Mouse (Mus musculus) forebrain, postnatal 0 days (tissue): ENCODE data around the gene 1700011L22Rik. TPM values are rescaled to one million over a fixed set of nuclear protein-coding genes. Genes with fewer than 3 reads are reported as not detected.

ENCODE experiments used
- ATAC-seq: fragments of 200-750 bp; cut with Nextera tagmentation; 2 replicates; pipeline ENCODE4 v1.8.0; 2017; ENCODE audit warnings: mild to moderate bottlenecking, moderate library complexity
- DNase-seq: peaks from one replicate; pipeline ENCODE4 v3.0.0-alpha.2; 2015
- H3K27ac ChIP-seq: fragments of 300-500 bp; sonication (generic); 2 replicates; pipeline ENCODE4 v1.5.1; 2014; ENCODE audit warnings: low read depth, mild to moderate bottlenecking, antibody characterized with exemption, low read length, moderate library complexity, mixed read lengths
- H3K27me3 ChIP-seq: fragments of 300-500 bp; sonication (generic); 2 replicates; pipeline ENCODE4 v1.6.1; 2014; ENCODE audit warnings: mild to moderate bottlenecking, low read length, mixed read lengths; ENCODE audit not compliant: insufficient read depth
- H3K36me3 ChIP-seq: fragments of 300-500 bp; sonication (generic); 2 replicates; pipeline ENCODE4 v1.6.1; 2014; ENCODE audit warnings: mild to moderate bottlenecking, moderate library complexity; ENCODE audit not compliant: insufficient read depth
- H3K4me1 ChIP-seq: fragments of 300-500 bp; sonication (generic); 2 replicates; pipeline ENCODE4 v1.6.1; 2014; ENCODE audit warnings: antibody characterized with exemption; ENCODE audit not compliant: insufficient read depth
- H3K4me2 ChIP-seq: fragments of 300-500 bp; sonication (generic); 2 replicates; pipeline ENCODE4 v1.6.1; 2014; ENCODE audit warnings: low read depth, mild to moderate bottlenecking, moderate library complexity
- H3K4me3 ChIP-seq: fragments of 300-500 bp; sonication (generic); 2 replicates; pipeline ENCODE4 v1.5.1; 2014; ENCODE audit warnings: low read depth, low read length, mixed read lengths
- H3K9ac ChIP-seq: fragments of 300-500 bp; sonication (generic); 2 replicates; pipeline ENCODE4 v1.6.1; 2014; ENCODE audit warnings: mild to moderate bottlenecking
- H3K9me3 ChIP-seq: fragments of 300-500 bp; sonication (generic); 2 replicates; pipeline ENCODE4 v1.6.1; 2016; ENCODE audit warnings: low read length
- CTCF ChIP-seq: sonication (generic); IDR thresholded peaks from 2 replicates; pipeline ENCODE4 v1.5.1; 2016; ENCODE audit warnings: antibody characterized with exemption, control low read depth, low read depth
- WGBS: fragments of 180-500 bp; shearing (Covaris S2); extraction: QIAGEN DNeasy Blood & Tissue Kit; methylation state at CpG from one replicate; pipeline ENCODE4 v1.1.7; 2014; 5-methylcytosine and 5-hydroxymethylcytosine counted together
- polyA plus RNA-seq: library from polyadenylated mRNA; unstranded; fragments of >200 nt; fragmentation: Nextera tagmentation; extraction: Ambion mirVana; gene quantifications from 2 replicates; pipeline ENCODE4 v1.2.1, GENCODE M21; 2015
- total RNA-seq: library from RNA; depleted of rRNA; stranded (reverse); fragments of >200 nt; gene quantifications from 2 replicates; pipeline ENCODE4 v1.2.3, GENCODE M21; 2014

1700011L22Rik gene
- total and polyA plus RNA-seq, 2 experiments from 2014 or later = not detected

- no peaks in the 10 kb centered on the region for H3K9me3 ChIP-seq
- 95% methylated on average over 10 of the region's 10 CpGs for WGBS
- ATAC-seq (no peak), DNase-seq (no peak)
- no peak overlapping the region for H3K9ac ChIP-seq
- H3K4me1 ChIP-seq = no peaks in the 10 kb centered on the region
- no peak overlapping the region for H3K4me3 ChIP-seq
- H3K4me2 ChIP-seq = no peak overlapping the region
- peaks cover 66% of the 10 kb centered on the region for H3K36me3 ChIP-seq
- no peaks in the 10 kb centered on the region for H3K27me3 ChIP-seq
- H3K27ac ChIP-seq = no peak overlapping the region
- TF ChIP-seq CTCF = no peak
Observed at GRCm38 (mm10) chr8:79274940-79275339, 26.6 kb upstream of the 1700011L22Rik start.

- peaks cover 77% of the 10 kb centered on the region for H3K36me3 ChIP-seq
Observed at GRCm38 (mm10) chr8:79273776-79274175, 25.4 kb upstream of the 1700011L22Rik start.

GRCm38 (mm10) chr8:79272676-79273075 lies 24.3 kb upstream of the 1700011L22Rik start:
- Histone ChIP-seq H3K9me3 (no peaks in the 10 kb centered on the region), H3K27me3 (no peaks in the 10 kb centered on the region), H3K4me1 (no peaks in the 10 kb centered on the region), H3K4me3 (no peak overlapping the region), H3K4me2 (no peak overlapping the region), H3K9ac (no peak overlapping the region), H3K36me3 (peaks cover 81% of the 10 kb centered on the region), H3K27ac (no peak overlapping the region)
- no peak for DNase-seq
- no peak for ATAC-seq
- TF ChIP-seq CTCF = no peak
- WGBS = 64% methylated on average over 4 of the region's 4 CpGs

More at GRCm38 (mm10) chr8:79273776-79274175, 25.4 kb upstream of the 1700011L22Rik start:
- Histone ChIP-seq H3K9me3 (no peaks in the 10 kb centered on the region), H3K4me3 (no peak overlapping the region), H3K27ac (no peak overlapping the region), H3K4me2 (no peak overlapping the region), H3K9ac (no peak overlapping the region), H3K4me1 (no peaks in the 10 kb centered on the region), H3K27me3 (no peaks in the 10 kb centered on the region)
- no peak for ATAC-seq
- no peak for DNase-seq
- WGBS = 88% methylated on average over 6 of the region's 6 CpGs
- no peak for TF ChIP-seq CTCF

- no peak overlapping the region for H3K4me3 ChIP-seq
- TF ChIP-seq CTCF = no peak
- no peaks in the 10 kb centered on the region for H3K4me1 ChIP-seq
- no peak overlapping the region for H3K4me2 ChIP-seq
- DNase-seq (no peak), ATAC-seq (no peak)
- peaks cover 67% of the 10 kb centered on the region for H3K36me3 ChIP-seq
- no peak overlapping the region for H3K27ac ChIP-seq
- H3K9ac ChIP-seq = no peak overlapping the region
- no peaks in the 10 kb centered on the region for H3K9me3 ChIP-seq
- WGBS = 93% methylated on average over 7 of the region's 7 CpGs
- H3K27me3 ChIP-seq = no peaks in the 10 kb centered on the region
Observed at GRCm38 (mm10) chr8:79268921-79269320, 20.6 kb upstream of the 1700011L22Rik start.

GRCm38 (mm10) chr8:79261920-79262319 lies 13.6 kb upstream of the 1700011L22Rik start:
- WGBS = 92% methylated on average over 5 of the region's 5 CpGs
- no peak for TF ChIP-seq CTCF
- no peak for ATAC-seq

GRCm38 (mm10) chr8:79256076-79256705 lies 7.8 kb upstream of the 1700011L22Rik start:
- no peak for TF ChIP-seq CTCF
- WGBS = 45% methylated on average over 8 of the region's 8 CpGs
- Histone ChIP-seq H3K4me1 (no peaks in the 10 kb centered on the region), H3K9ac (no peak overlapping the region), H3K4me3 (no peak overlapping the region), H3K36me3 (no peaks in the 10 kb centered on the region), H3K9me3 (no peaks in the 10 kb centered on the region), H3K27ac (no peak overlapping the region), H3K4me2 (no peak overlapping the region), H3K27me3 (no peaks in the 10 kb centered on the region)
- ATAC-seq (no peak), DNase-seq (no peak)

More at GRCm38 (mm10) chr8:79261920-79262319, 13.6 kb upstream of the 1700011L22Rik start:
- Histone ChIP-seq H3K27ac (no peak overlapping the region), H3K4me1 (no peaks in the 10 kb centered on the region), H3K4me2 (no peak overlapping the region), H3K4me3 (no peak overlapping the region), H3K9me3 (peaks cover 4% of the 10 kb centered on the region; the same call in 1 of the 2 replicates), H3K9ac (no peak overlapping the region), H3K27me3 (no peaks in the 10 kb centered on the region), H3K36me3 (peaks cover 2% of the 10 kb centered on the region; the same call in 1 of the 2 replicates)
- no peak for DNase-seq

GRCm38 (mm10) chr8:79253742-79254141 lies 5.4 kb upstream of the 1700011L22Rik start:
- no peaks in the 10 kb centered on the region for H3K27me3 ChIP-seq
- no peak overlapping the region for H3K4me3 ChIP-seq
- 58% methylated on average over 6 of the region's 6 CpGs for WGBS
- no peak for TF ChIP-seq CTCF
- H3K9me3 ChIP-seq = no peaks in the 10 kb centered on the region
- H3K9ac ChIP-seq = no peak overlapping the region
- DNase-seq (peak; percentile 59), ATAC-seq (peak; percentile 59)
- no peaks in the 10 kb centered on the region for H3K4me1 ChIP-seq
- no peak overlapping the region for H3K4me2 ChIP-seq
- no peaks in the 10 kb centered on the region for H3K36me3 ChIP-seq
- no peak overlapping the region for H3K27ac ChIP-seq
